Mouse (Mus musculus): ENCODE results near the gene Nsun4. TPM values are rescaled to one million over a fixed set of nuclear protein-coding genes. Genes with fewer than 3 reads are reported as not detected.

Nsun4 gene
- polyA plus RNA-seq, 1 experiment from 2014 or later: 17.7 TPM

- Histone ChIP-seq H3K36me3 (ENCODE audit: control insufficient read depth, insufficient read depth, low read length) (peaks cover 7% of the 10 kb centered on the region; the same call in 1 of the 2 replicates), H3K4me1 (ENCODE audit: control insufficient read depth, insufficient read depth, low read length) (0 out of 2 replicates have a peak, but pooled peaks cover 8% of the 10 kb centered on the region), H3K4me2 (ENCODE audit: low read depth, low read length) (peak overlapping the region; percentile 83), H3K9me3 (ENCODE audit: control insufficient read depth, low read length) (no peaks in the 10 kb centered on the region), H3K9ac (ENCODE audit: low read depth, low read length) (peak overlapping the region; percentile 64), H3K4me3 (ENCODE audit: low read depth, low read length) (peak overlapping the region; percentile 54), H3K27me3 (replicated peaks; ENCODE audit: control insufficient read depth, insufficient read depth, low read length) (no peaks in the 10 kb centered on the region), H3K27ac (replicated peaks; ENCODE audit: low read depth, low read length) (peak overlapping the region; percentile 92)
- ATAC-seq (ENCODE audit: low read depth): peak; percentile 56
- peak; percentile 73 for DNase-seq (ENCODE audit: low spot score)
- WGBS: 8% methylated on average over 22 of the region's 22 CpGs
Observed at GRCm38 (mm10) chr4:116052526-116053293, 966 bp downstream of the Nsun4 start.

GRCm38 (mm10) chr4:116049211-116049610, 4.5 kb downstream of the Nsun4 start:
- no peak overlapping the region for H3K4me2 ChIP-seq (ENCODE audit: low read depth, low read length)
- DNase-seq (ENCODE audit: low spot score) (no peak), ATAC-seq (ENCODE audit: low read depth) (no peak)
- H3K4me1 ChIP-seq (ENCODE audit: control insufficient read depth, insufficient read depth, low read length): 0 out of 2 replicates have a peak, but pooled peaks cover 8% of the 10 kb centered on the region
- peaks cover 16% of the 10 kb centered on the region; the same call in 1 of the 2 replicates for H3K36me3 ChIP-seq (ENCODE audit: control insufficient read depth, insufficient read depth, low read length)
- no peak overlapping the region for H3K27ac ChIP-seq (replicated peaks; ENCODE audit: low read depth, low read length)
- WGBS: 80% methylated on average over 3 of the region's 3 CpGs
- no peak overlapping the region for H3K4me3 ChIP-seq (ENCODE audit: low read depth, low read length)
- H3K9me3 ChIP-seq (ENCODE audit: control insufficient read depth, low read length): no peaks in the 10 kb centered on the region
- H3K9ac ChIP-seq (ENCODE audit: low read depth, low read length): no peak overlapping the region
- H3K27me3 ChIP-seq (replicated peaks; ENCODE audit: control insufficient read depth, insufficient read depth, low read length): no peaks in the 10 kb centered on the region

- H3K36me3 ChIP-seq (ENCODE audit: control insufficient read depth, insufficient read depth, low read length): peaks cover 23% of the 10 kb centered on the region; the same call in 1 of the 2 replicates
- H3K9ac ChIP-seq (ENCODE audit: low read depth, low read length): no peak overlapping the region
- DNase-seq (ENCODE audit: low spot score): no peak
- no peaks in the 10 kb centered on the region for H3K9me3 ChIP-seq (ENCODE audit: control insufficient read depth, low read length)
- H3K27ac ChIP-seq (replicated peaks; ENCODE audit: low read depth, low read length): no peak overlapping the region
- H3K27me3 ChIP-seq (replicated peaks; ENCODE audit: control insufficient read depth, insufficient read depth, low read length): no peaks in the 10 kb centered on the region
- WGBS: 80% methylated on average over 7 of the region's 7 CpGs
- H3K4me3 ChIP-seq (ENCODE audit: low read depth, low read length): no peak overlapping the region
- H3K4me1 ChIP-seq (ENCODE audit: control insufficient read depth, insufficient read depth, low read length): 0 out of 2 replicates have a peak, but pooled peaks cover 8% of the 10 kb centered on the region
- H3K4me2 ChIP-seq (ENCODE audit: low read depth, low read length): no peak overlapping the region
- no peak for ATAC-seq (ENCODE audit: low read depth)
Observed at GRCm38 (mm10) chr4:116048130-116048920, 5.4 kb downstream of the Nsun4 start.

- no peak overlapping the region for H3K27ac ChIP-seq (replicated peaks; ENCODE audit: low read depth, low read length)
- H3K9ac ChIP-seq (ENCODE audit: low read depth, low read length): no peak overlapping the region
- H3K4me2 ChIP-seq (ENCODE audit: low read depth, low read length): no peak overlapping the region
- no peak for ATAC-seq (ENCODE audit: low read depth)
- H3K4me1 ChIP-seq (ENCODE audit: control insufficient read depth, insufficient read depth, low read length): 0 out of 2 replicates have a peak, but pooled peaks cover 5% of the 10 kb centered on the region
- no peaks in the 10 kb centered on the region for H3K27me3 ChIP-seq (replicated peaks; ENCODE audit: control insufficient read depth, insufficient read depth, low read length)
- H3K36me3 ChIP-seq (ENCODE audit: control insufficient read depth, insufficient read depth, low read length): peaks cover 29% of the 10 kb centered on the region; the same call in 1 of the 2 replicates
- WGBS: 86% methylated on average over 1 of the region's 1 CpGs
- DNase-seq (ENCODE audit: low spot score): no peak
- no peak overlapping the region for H3K4me3 ChIP-seq (ENCODE audit: low read depth, low read length)
- no peaks in the 10 kb centered on the region for H3K9me3 ChIP-seq (ENCODE audit: control insufficient read depth, low read length)
Observed at GRCm38 (mm10) chr4:116047681-116048080, 6.0 kb downstream of the Nsun4 start.

- Histone ChIP-seq H3K9me3 (ENCODE audit: control insufficient read depth, low read length) (no peaks in the 10 kb centered on the region), H3K4me3 (ENCODE audit: low read depth, low read length) (no peak overlapping the region), H3K36me3 (ENCODE audit: control insufficient read depth, insufficient read depth, low read length) (peaks cover 37% of the 10 kb centered on the region), H3K4me1 (ENCODE audit: control insufficient read depth, insufficient read depth, low read length) (no peaks in the 10 kb centered on the region), H3K4me2 (ENCODE audit: low read depth, low read length) (no peak overlapping the region), H3K9ac (ENCODE audit: low read depth, low read length) (no peak overlapping the region), H3K27ac (replicated peaks; ENCODE audit: low read depth, low read length) (no peak overlapping the region), H3K27me3 (replicated peaks; ENCODE audit: control insufficient read depth, insufficient read depth, low read length) (no peaks in the 10 kb centered on the region)
- DNase-seq (ENCODE audit: low spot score) (no peak), ATAC-seq (ENCODE audit: low read depth) (no peak)
- WGBS: 90% methylated on average over 2 of the region's 2 CpGs
Observed at GRCm38 (mm10) chr4:116046604-116047003, 7.1 kb downstream of the Nsun4 start.

- H3K9me3 ChIP-seq (ENCODE audit: control insufficient read depth, low read length): no peaks in the 10 kb centered on the region
- ATAC-seq (ENCODE audit: low read depth) (no peak), DNase-seq (ENCODE audit: low spot score) (no peak)
- no peaks in the 10 kb centered on the region for H3K27me3 ChIP-seq (replicated peaks; ENCODE audit: control insufficient read depth, insufficient read depth, low read length)
- no peak overlapping the region for H3K9ac ChIP-seq (ENCODE audit: low read depth, low read length)
- WGBS: 68% methylated on average over 3 of the region's 3 CpGs
- H3K4me3 ChIP-seq (ENCODE audit: low read depth, low read length): no peak overlapping the region
- peaks cover 34% of the 10 kb centered on the region for H3K36me3 ChIP-seq (ENCODE audit: control insufficient read depth, insufficient read depth, low read length)
- H3K27ac ChIP-seq (replicated peaks; ENCODE audit: low read depth, low read length): no peak overlapping the region
- no peak overlapping the region for H3K4me2 ChIP-seq (ENCODE audit: low read depth, low read length)
- H3K4me1 ChIP-seq (ENCODE audit: control insufficient read depth, insufficient read depth, low read length): no peaks in the 10 kb centered on the region
Observed at GRCm38 (mm10) chr4:116042186-116042585, 11.5 kb downstream of the Nsun4 start.

GRCm38 (mm10) chr4:116040466-116040865, 13.2 kb downstream of the Nsun4 start:
- Histone ChIP-seq H3K9me3 (ENCODE audit: control insufficient read depth, low read length) (no peaks in the 10 kb centered on the region), H3K4me3 (ENCODE audit: low read depth, low read length) (no peak overlapping the region), H3K27me3 (replicated peaks; ENCODE audit: control insufficient read depth, insufficient read depth, low read length) (no peaks in the 10 kb centered on the region), H3K36me3 (ENCODE audit: control insufficient read depth, insufficient read depth, low read length) (peaks cover 37% of the 10 kb centered on the region), H3K27ac (replicated peaks; ENCODE audit: low read depth, low read length) (no peak overlapping the region), H3K4me1 (ENCODE audit: control insufficient read depth, insufficient read depth, low read length) (no peaks in the 10 kb centered on the region), H3K9ac (ENCODE audit: low read depth, low read length) (no peak overlapping the region), H3K4me2 (ENCODE audit: low read depth, low read length) (no peak overlapping the region)
- no peak for ATAC-seq (ENCODE audit: low read depth)
- WGBS: 87% methylated on average over 2 of the region's 2 CpGs
- DNase-seq (ENCODE audit: low spot score): no peak

GRCm38 (mm10) chr4:116033374-116033773, 20.3 kb downstream of the Nsun4 start:
- H3K4me1 ChIP-seq (ENCODE audit: control insufficient read depth, insufficient read depth, low read length): no peaks in the 10 kb centered on the region
- H3K9me3 ChIP-seq (ENCODE audit: control insufficient read depth, low read length): no peaks in the 10 kb centered on the region
- H3K27me3 ChIP-seq (replicated peaks; ENCODE audit: control insufficient read depth, insufficient read depth, low read length): no peaks in the 10 kb centered on the region
- 86% methylated on average over 5 of the region's 5 CpGs for WGBS
- peaks cover 34% of the 10 kb centered on the region for H3K36me3 ChIP-seq (ENCODE audit: control insufficient read depth, insufficient read depth, low read length)
- no peak overlapping the region for H3K4me3 ChIP-seq (ENCODE audit: low read depth, low read length)
- DNase-seq (ENCODE audit: low spot score) (no peak), ATAC-seq (ENCODE audit: low read depth) (no peak)
- H3K9ac ChIP-seq (ENCODE audit: low read depth, low read length): no peak overlapping the region
- no peak overlapping the region for H3K4me2 ChIP-seq (ENCODE audit: low read depth, low read length)
- no peak overlapping the region for H3K27ac ChIP-seq (replicated peaks; ENCODE audit: low read depth, low read length)
